Mouse (Mus musculus) limb, embryonic 13.5 days (tissue): ENCODE measurements around the gene Cnep1r1. TPM values are rescaled to one million over a fixed set of nuclear protein-coding genes. Genes with fewer than 3 reads are reported as not detected.

ENCODE experiments used
- microRNA-seq: library from miRNA; unstranded; fragments of <30 nt; microRNA quantifications from one replicate; pipeline ENCODE4, GENCODE M21; 2016
- polyA plus RNA-seq: library from polyadenylated mRNA; unstranded; fragments of >200 nt; fragmentation: Nextera tagmentation; extraction: Ambion mirVana; gene quantifications from 2 replicates; pipeline ENCODE4 v1.2.1, GENCODE M21; 2015

Cnep1r1 gene
- polyA plus RNA-seq, 1 experiment from 2014 or later: 63.8 TPM

Small RNAs within 50 kb of the gene (microRNA-seq; reads per million reads assigned to microRNA genes)
- 0.70 reads per million for gene Mir7071

Other genes starting within 250 kb of the Cnep1r1 start
- 26.4 and 27.2 TPM in 2 replicates for gene Zfp423, start 159.2 kb upstream of the Cnep1r1 start, polyA plus RNA-seq
- 51.3 and 52.0 TPM in 2 replicates for gene Heatr3, start 19.1 kb downstream of the Cnep1r1 start, polyA plus RNA-seq
- gene Tent4b, start 80.4 kb downstream of the Cnep1r1 start, polyA plus RNA-seq: 8.5 and 8.7 TPM in 2 replicates
- 5.1 and 5.5 TPM in 2 replicates for gene Adcy7, start 153.6 kb downstream of the Cnep1r1 start, polyA plus RNA-seq
- 85.3 and 86.1 TPM in 2 replicates for gene Brd7, start 243.4 kb downstream of the Cnep1r1 start, polyA plus RNA-seq